Mouse (Mus musculus) testis, postnatal 10 days (tissue): Measurements from ENCODE around the gene Ccdc12.
"Not testable (repeated sequence)": the region's sequence is repeated elsewhere in the genome, so short reads cannot be mapped to it uniquely, and the experiment has no call there.

ENCODE experiments used
- DNase-seq: peaks from one replicate; pipeline ENCODE4 v3.0.0; 2021; ENCODE audit warnings: low spot score

The Ccdc12 gene

GRCm38 (mm10) chr9:110673107-110673752 is 16.9 kb downstream of the Ccdc12 start:
- DNase-seq: no peak

DNA sequence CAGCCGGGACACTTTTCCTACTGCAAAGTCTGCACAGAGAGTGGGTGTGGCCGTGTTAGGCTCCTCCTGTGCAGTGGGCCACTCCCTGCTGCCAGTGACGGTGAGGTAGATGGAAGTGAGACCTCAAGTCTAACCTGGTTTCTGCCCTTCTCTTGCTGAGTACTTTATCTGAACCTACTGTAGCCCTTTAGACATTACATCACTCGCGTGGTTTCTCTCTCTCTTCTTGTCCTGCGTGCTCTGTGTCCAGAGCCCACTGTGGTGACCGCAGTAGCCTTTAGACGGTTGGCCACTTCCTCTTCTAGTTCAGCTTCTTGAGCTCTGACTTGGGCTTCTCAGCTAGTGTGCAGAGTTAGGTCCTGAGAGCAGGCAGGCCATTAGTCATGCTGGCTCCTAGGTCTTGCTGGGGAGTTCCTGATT is 20.2 kb downstream of the Ccdc12 start:
- DNase-seq: no peak

DNA sequence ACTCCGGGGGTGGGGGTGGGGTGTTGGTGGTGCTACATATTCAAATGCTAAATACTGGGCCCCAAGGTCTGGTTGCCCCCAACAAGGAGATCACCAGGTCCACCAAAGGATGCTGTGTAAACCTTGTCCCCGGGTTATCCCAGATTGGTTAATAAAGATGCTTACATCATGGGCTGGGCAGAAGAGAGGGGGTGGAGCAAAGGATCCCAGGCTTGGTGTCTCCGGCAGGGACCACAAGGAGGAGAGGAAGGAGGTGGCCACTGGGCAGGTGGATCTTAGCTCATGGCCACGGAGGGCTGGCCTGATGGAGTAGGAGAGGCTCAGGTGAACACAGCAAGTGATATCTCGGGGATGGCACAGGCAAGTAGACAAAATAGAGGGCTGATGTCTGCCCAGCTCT is 22.6 kb downstream of the Ccdc12 start:
- DNase-seq: no peak

DNA sequence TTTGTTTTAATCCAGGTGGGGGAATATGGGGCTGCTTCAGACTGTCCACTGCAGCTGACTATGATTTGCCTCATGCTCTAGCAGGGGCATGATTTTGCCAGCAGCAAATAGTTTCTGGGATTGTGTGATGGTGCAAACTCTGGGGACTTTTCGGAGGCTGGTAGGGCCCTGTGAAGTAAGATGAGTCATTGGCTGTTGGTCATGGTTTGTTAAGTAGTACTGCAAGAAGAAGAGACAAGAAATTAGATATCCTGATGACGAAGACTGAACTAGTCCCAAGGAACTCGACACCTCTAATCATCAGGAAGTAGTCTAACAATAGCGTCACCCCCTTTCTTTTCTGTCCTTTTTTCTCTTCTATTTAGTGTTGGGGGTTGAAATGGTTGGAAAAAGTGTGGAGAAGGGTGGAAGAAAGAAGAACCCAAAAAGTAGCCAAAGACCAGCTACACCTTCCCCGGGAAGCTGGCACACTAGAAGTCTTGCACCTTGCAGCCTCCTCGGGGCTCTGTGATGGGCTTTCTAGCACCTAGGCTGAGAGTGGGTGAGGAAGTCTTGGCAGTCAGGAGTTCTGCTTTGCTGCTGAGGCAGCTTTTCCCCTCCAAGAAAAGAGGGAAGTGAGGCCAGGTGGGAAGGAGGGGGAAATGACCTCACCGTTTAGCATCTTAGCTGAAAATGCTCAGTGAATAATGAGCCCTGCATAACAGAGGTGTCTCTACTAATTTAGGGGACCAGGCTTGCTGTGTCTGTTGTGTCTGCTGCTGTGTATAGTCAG is 24.6 kb downstream of the Ccdc12 start:
- DNase-seq: no peak

DNA sequence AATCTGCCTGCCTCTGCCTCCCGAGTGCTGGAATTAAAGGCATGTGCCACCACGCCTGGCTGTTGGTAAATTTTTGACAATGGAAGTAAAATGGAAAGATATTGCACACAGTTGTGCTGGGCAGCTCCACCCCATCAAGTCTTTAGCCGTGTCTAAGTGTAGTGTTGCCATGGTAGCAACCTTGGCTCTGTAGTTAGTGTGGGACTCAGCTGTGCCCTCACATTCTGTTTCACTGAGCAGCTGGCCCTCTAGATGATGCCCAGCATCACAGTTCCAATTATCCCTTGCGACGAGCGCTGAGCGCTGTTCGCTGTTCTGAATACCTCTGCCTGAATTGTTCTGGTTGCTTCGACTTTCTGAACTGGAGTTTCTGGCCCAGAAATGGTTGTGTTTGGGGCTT is 25.5 kb downstream of the Ccdc12 start:
- DNase-seq: no peak

DNA sequence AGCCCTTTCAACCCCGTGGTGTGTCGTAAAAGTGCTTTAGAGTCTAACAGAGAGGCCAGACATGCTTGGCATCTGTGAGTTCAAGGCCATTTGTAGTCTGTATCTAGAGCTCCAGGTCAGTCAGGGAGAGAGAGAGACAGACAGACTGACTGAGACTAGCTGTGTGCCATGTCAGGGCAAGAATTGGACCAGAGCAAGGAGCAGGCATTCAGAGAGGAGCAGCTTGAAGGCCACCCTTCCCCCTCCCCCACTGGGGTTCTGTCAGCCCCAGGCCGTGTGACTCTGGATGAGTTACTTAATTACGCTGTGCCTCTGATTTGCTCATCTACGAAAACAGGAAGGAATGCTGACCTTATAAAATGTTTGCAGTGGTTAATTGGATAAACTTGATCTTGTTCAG is 26.0 kb downstream of the Ccdc12 start:
- no peak for DNase-seq

DNA sequence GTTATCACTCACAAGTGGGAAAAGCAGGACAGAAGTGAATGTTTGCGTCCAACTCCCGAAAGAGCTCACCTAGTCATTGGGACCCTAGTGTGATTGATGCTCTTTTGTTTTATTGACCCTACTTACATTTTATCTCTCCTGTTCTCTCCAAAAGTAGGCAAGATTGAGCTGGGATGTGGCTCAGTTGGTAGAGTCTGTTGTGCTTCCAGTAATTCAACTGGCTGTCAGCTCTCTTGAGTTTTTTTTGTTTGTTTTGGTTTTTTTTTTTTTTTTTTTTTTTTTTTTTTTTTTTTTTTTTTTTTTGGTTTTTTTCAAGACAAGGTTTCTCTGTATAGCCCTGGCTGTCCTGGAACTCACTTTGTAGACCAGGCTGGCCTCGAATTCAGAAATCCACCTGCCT is 26.4 kb downstream of the Ccdc12 start:
- DNase-seq: not testable (repeated sequence)

DNA sequence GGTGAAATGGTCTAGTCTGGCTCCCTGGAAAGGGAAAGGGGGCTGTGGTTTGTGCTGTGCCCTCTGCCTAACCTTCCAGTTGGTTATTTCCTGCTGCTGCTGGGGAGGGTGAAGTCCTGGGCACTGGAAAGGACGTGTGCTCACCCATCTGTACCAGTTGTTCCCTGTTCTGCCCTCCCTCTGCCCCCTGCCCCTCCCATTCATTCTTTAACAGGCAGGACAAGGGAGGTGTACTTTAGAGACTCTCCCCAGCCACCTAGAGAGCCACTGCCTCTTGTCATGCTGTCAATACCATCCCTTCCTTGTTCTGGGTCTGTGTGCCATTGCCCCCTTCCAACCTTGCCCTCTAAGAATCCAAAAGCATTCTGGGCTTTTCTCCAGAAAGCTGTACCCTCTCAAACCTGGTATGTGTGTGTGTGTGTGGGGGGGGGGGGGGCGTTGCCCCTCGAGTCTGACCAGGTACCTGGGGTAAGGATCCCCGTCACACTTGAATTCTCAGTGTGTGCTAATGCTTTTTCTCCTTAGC is 27.3 kb downstream of the Ccdc12 start:
- no peak for DNase-seq

- DNase-seq: peak; percentile 88
These were observed 28.0 kb downstream of the Ccdc12 start for GRCm38 (mm10) chr9:110684100-110684831.

DNA sequence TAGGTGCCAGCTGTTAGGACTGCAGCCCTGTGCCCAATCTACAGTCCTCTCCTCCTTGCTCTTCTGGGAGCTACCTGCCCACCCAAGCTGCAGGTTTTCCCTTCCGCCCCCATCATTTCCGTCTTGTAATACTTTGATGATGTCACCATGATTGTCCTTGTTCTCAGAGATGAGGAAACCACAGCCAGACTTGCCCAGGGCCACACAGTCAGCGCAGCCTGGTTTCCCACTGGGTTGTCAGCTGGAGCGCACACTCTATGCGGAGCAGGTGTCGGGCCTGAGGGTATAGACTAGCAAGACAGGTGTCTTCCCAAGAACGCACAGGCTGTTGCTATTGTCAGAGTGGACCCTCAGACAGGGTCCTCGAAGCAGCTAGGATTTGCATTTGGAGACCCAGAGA is 28.9 kb downstream of the Ccdc12 start:
- DNase-seq: no peak

DNA sequence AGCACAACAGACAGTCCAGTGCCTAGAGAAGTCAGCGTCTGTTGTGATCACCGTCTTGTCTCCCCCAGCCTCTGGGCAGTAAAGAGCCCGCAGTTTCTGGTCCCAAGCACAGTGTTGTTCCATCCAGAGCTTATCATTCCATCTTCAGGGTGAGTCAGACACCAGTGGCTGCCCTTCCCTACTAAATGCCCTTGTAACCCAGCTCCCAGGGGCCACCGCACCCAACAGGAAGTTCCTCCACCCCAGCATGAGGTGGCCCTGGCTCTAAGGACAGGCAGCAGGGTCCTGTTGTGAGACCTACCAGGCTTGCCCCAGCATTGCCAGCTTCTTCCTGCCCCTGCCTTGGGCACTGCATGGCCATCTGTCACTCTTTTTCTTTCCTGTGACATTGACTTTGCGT is 29.3 kb downstream of the Ccdc12 start:
- no peak for DNase-seq

DNA sequence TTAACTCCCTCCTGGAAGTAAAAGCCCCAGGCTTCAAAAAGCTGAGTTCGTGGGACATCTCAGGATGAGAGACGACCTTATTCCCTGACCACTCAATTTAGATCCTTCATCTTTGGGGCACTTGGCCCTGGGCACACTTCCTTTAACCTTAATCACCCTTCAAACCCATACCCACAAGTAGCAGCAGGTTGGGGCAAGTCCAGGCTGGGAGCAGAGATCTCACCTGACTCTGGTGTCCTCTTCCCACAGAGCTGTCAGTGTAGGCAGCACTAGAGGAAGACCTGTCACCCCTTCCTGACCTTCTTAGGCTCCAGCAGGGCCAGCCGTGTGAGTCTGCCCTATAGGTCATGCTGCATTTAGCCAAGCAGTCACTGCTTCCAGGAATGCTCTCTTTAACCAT is 30.2 kb downstream of the Ccdc12 start:
- no peak for DNase-seq

DNA sequence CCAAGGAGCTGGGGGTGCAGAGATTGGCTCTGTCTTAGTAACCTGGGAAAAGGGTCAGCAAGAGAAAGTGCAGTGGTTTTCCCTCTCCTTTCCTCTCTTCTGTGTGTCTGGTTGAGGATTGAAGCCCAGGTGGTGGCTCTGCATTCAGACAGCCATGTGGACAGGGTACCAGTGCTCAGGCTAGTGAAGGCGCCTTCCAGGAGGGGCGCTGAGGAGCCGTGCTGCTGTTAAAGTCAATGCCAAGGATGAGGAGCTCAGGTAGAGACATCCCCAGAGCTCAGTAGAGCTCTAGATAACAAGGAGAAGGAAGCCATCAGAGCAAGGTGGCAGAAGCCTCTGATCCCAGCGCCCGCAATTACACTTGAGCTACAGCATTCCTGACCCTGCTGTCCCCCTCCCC is 30.8 kb downstream of the Ccdc12 start:
- DNase-seq: no peak

GRCm38 (mm10) chr9:110687846-110688245 is 31.5 kb downstream of the Ccdc12 start:
- DNase-seq: no peak

GRCm38 (mm10) chr9:110689261-110689779 is 33.0 kb downstream of the Ccdc12 start:
- DNase-seq: no peak

DNA sequence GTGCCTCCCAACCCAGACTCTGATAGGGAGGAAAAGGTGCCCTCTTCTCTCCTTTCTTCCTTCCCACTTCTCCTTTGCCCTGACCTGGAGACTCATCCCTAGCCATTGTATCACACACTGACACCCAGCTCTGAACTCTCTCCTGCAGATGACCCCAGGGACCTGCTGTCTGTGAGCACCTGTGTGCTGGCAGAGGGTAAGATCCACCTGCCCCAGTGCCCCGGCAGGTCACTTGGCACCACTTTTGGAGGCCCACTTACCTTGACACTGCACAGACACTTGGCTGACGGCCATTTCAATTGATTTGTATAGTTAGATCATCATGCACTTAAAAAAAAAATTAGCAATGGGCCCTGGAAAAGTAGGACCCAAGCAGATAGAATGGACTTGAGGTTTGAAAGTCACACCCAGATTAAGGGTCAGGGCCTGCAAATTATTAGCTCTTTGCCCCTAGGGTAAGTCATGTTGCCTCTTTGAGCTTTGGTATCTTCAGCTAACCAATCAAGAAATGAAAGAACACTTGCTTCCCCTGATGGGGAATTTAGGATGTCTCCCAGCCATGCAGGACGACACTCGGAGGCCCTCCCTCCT is 39.0 kb downstream of the Ccdc12 start:
- no peak for DNase-seq

GRCm38 (mm10) chr9:110696427-110696826 is 40.1 kb downstream of the Ccdc12 start:
- DNase-seq: no peak

DNA sequence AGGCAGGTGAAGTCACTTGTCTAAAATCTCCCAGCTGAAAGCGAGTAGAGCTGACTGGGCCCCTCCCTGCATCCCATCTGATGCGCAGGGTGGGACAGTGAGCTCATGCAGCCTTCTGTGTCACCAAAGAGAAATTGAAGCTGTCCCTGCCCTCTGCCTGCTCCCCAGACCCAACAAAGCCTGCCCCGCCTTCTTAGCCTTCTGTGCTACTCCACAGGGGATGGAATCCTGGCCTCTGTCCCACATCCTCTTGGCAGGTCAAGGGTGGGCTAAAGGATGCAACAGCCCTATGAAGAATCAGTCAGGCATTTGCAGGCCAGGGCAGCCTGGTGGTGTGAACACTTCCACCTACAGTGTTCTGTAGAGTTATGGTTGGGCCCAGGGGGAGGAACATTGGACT is 41.2 kb downstream of the Ccdc12 start:
- no peak for DNase-seq

DNA sequence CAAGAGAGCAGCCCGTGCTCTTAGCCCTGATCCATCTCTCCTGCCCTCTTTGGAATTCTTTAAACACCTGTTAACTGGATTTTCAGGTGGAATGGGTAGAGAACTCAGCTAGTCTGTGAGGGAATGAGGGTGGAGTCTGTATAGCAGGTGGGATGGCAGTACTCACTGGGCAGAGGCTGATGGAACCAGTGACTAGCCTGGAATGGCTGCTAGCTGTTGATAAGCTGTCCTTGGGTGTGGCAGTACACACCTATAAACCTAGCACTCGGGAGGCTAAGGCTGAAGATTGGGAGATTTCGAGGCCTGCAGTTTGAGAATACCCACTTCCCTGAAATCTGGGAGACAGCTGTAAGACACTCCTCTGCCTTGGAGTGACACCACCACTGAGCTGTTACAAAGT is 43.3 kb downstream of the Ccdc12 start:
- no peak for DNase-seq

GRCm38 (mm10) chr9:110701114-110702032 is 45.1 kb downstream of the Ccdc12 start:
- DNase-seq: no peak

DNA sequence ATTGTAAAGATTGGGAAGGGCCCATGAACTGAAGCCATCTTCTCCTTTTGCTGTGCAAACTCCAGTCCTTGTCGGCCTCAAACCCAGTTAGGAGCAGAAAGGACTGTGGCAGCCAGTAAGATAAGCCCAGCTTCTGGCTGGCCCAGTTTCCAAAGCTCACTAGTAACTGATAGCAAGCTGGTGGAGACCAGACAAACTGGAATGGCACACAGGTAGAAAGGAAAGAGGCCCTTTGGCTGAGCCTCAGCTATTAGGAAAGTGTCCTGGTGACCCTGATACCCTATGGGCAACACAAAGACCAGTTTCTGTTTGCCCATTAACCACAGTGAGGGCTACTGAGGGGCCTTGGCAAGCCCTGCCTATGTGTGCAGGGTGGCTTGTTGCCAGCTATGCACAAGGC is 46.5 kb downstream of the Ccdc12 start:
- no peak for DNase-seq
